ENCODE assay signal across 23 mouse cellular contexts in the genomic region with DNA sequence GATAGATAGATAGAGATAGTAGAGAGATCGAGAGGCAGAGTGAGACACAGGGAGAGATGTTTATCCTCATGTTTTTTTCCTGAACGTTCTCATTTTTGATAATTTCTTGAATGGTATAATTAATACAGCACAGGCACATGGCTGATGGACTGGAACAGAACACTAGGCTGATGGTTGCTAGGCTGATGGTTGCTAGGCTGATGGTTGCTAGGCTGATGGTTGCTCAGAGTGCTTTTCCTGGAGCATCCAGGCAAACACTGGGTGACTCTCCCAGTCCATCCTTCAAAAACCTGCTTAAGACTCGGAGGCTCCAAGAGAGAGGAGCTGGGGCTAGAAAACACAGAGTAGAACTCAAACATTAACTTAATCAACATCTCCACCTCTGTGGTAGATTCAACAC.
DNase-seq lines count a peak whose midpoint lies in the region; ATAC-seq lines count a peak whose summit lies in the region.
"Had no signal": no experiment of that assay in that cellular context is flagged by ENCODE, and none has a peak within 500 bp of the region (broad histone marks: within the 10 kb centered on the region; RNA-seq: fewer than 3 reads in every experiment).

No protein-coding gene starts in this region.

- peak; percentile 15 to 52 for DNase-seq in frontal cortex, adult 2 months (ENCODE audit: extremely low spot score in 1 of 2, low spot score in 1 of 2)
- DNase-seq in frontal cortex, postnatal 25 days (ENCODE audit: low spot score in 2 of 2): no peak
- DNase-seq in midbrain, embryonic 10.5 days (ENCODE audit: low spot score): no peak
- peak; percentile 40 to 55 for DNase-seq in layer of hippocampus, adult 8-10 months (ENCODE audit: low spot score in 2 of 2)
- DNase-seq in left cerebral cortex, postnatal 25 days (ENCODE audit: low spot score in 2 of 2): peak; percentile 25 to 50
- DNase-seq in thymus, postnatal 25 days: no peak
- no peak for DNase-seq in adrenal gland, adult (ENCODE audit: inconsistent age in 2 of 2, low spot score in 1 of 2)
- DNase-seq: adrenal gland, adult 8-10 months; cerebellum, adult 11-12 months; heart, postnatal 14 days; kidney, adult 11 months; lung, adult 18-20 months; lung, postnatal 36 days; thymus, postnatal 4 days had no signal

- no peak overlapping the region for H3K4me2 ChIP-seq in midbrain, embryonic 16.5 days (ENCODE audit: low read length)
- H3K4me2 ChIP-seq: forebrain, embryonic 15.5 days; heart, embryonic 11.5 days; limb, embryonic 15.5 days; midbrain, embryonic 12.5 days had no signal

- no peak overlapping the region for H3K4me3 ChIP-seq in midbrain, embryonic 16.5 days (ENCODE audit: low read depth, low read length)
- no peak overlapping the region for H3K4me3 ChIP-seq in midbrain, embryonic 10.5 days
- H3K4me3 ChIP-seq: embryonic facial prominence, embryonic 10.5 days; forebrain, embryonic 15.5 days; limb, embryonic 15.5 days; midbrain, embryonic 12.5 days had no signal

- H3K9ac ChIP-seq in midbrain, embryonic 16.5 days (ENCODE audit: low read depth, low read length): no peak overlapping the region
- H3K9ac ChIP-seq: forebrain, embryonic 15.5 days; limb, embryonic 15.5 days; midbrain, embryonic 12.5 days had no signal

- H3K9me3 ChIP-seq in midbrain, embryonic 16.5 days (replicated peaks; ENCODE audit: control insufficient read depth, low read length, poor library complexity, severe bottlenecking): no peaks in the 10 kb centered on the region
- no peaks in the 10 kb centered on the region for H3K9me3 ChIP-seq in midbrain, embryonic 10.5 days (replicated peaks)
- H3K9me3 ChIP-seq: embryonic facial prominence, embryonic 10.5 days; forebrain, embryonic 15.5 days; limb, embryonic 15.5 days; midbrain, embryonic 12.5 days had no signal

- 74% methylated on average over 3 of the region's 3 CpGs for WGBS in midbrain, embryonic 16.5 days
- WGBS in midbrain, embryonic 10.5 days: 89% methylated on average over 3 of the region's 3 CpGs

- ATAC-seq in midbrain, embryonic 16.5 days: peak; percentile 66; the same call in 1 of the 2 replicates
- ATAC-seq: forebrain, embryonic 15.5 days; hindbrain, postnatal 0 days had no signal

- H3K36me3 ChIP-seq in midbrain, embryonic 16.5 days (ENCODE audit: control insufficient read depth, insufficient read depth, low read length): no peaks in the 10 kb centered on the region
- no peaks in the 10 kb centered on the region for H3K36me3 ChIP-seq in midbrain, embryonic 10.5 days
- H3K36me3 ChIP-seq: embryonic facial prominence, embryonic 10.5 days; forebrain, embryonic 15.5 days; midbrain, embryonic 12.5 days had no signal

- no peaks in the 10 kb centered on the region for H3K27me3 ChIP-seq in midbrain, embryonic 16.5 days (ENCODE audit: control insufficient read depth, insufficient read depth, low read depth, low read length)
- H3K27me3 ChIP-seq in midbrain, embryonic 10.5 days (ENCODE audit: low read depth, poor library complexity, severe bottlenecking): no peaks in the 10 kb centered on the region
- H3K27me3 ChIP-seq: CH12.LX; forebrain, embryonic 15.5 days; limb, embryonic 15.5 days; midbrain, embryonic 12.5 days had no signal

- H3K4me1 ChIP-seq in midbrain, embryonic 16.5 days (ENCODE audit: control insufficient read depth, insufficient read depth, low read length): 0 out of 2 replicates have a peak, but pooled peaks cover 3% of the 10 kb centered on the region
- no peaks in the 10 kb centered on the region for H3K4me1 ChIP-seq in midbrain, embryonic 10.5 days
- H3K4me1 ChIP-seq: embryonic facial prominence, embryonic 10.5 days; forebrain, embryonic 15.5 days; limb, embryonic 15.5 days; midbrain, embryonic 12.5 days had no signal

- H3K27ac ChIP-seq in midbrain, embryonic 16.5 days (ENCODE audit: low read length): peak overlapping the region; percentile 47; the same call in 1 of the 2 replicates
- no peak overlapping the region for H3K27ac ChIP-seq in midbrain, embryonic 10.5 days (replicated peaks)
- H3K27ac ChIP-seq: embryonic facial prominence, embryonic 10.5 days; forebrain, embryonic 15.5 days; hindbrain, postnatal 0 days; kidney, postnatal 0 days; limb, embryonic 15.5 days; midbrain, embryonic 12.5 days had no signal

- intact Hi-C loops in left cerebral cortex, postnatal 25 days (cut with DNase I): no loop called here

Comparison
In these comparisons a context has a peak if more than half of its experiments do, and no peak if none do; other contexts are left out.
1. DNase-seq: peak in frontal cortex, adult 2 months (2 of 2), layer of hippocampus, adult 8-10 months (2 of 2) and left cerebral cortex, postnatal 25 days (2 of 2); none in frontal cortex, postnatal 25 days (0 of 2), midbrain, embryonic 10.5 days (single experiment), thymus, postnatal 25 days (single experiment) and adrenal gland, adult (0 of 2).